Mouse (Mus musculus): Measurements from ENCODE around the gene Depdc1b.

- TF ChIP-seq CHD2 (IDR thresholded peaks at IDR 0.05; ENCODE audit: low read length) (no peak), MAX (IDR thresholded peaks at IDR 0.05; ENCODE audit: low read length) (no peak), POLR2AphosphoS2 (IDR thresholded peaks at IDR 0.05; ENCODE audit: low read length) (no peak), BHLHE40 (IDR thresholded peaks at IDR 0.05; ENCODE audit: borderline replicate concordance, low read depth, low read length) (no peak), ELF1 (IDR thresholded peaks at IDR 0.05; ENCODE audit: low read depth, low read length) (no peak), UBTF (IDR thresholded peaks at IDR 0.05; ENCODE audit: borderline replicate concordance, insufficient read depth, low read depth, low read length) (no peak), CTCF (IDR thresholded peaks at IDR 0.05 in 2 of 3, conservative IDR thresholded peaks at IDR 0.05 in 1 of 3; ENCODE audit: control insufficient read depth in 1 of 3, insufficient read depth in 1 of 3, low read depth in 2 of 3, low read length in 3 of 3, poor library complexity in 1 of 3, severe bottlenecking in 1 of 3) (no peak), POLR2AphosphoS5 (IDR thresholded peaks at IDR 0.05; ENCODE audit: borderline replicate concordance, low read depth, low read length) (no peak)
Observed at GRCm38 (mm10) chr13:108367496-108367895, 51.4 kb downstream of the Depdc1b start.

All from MEL (cell line).